Mouse (Mus musculus): ENCODE results near the gene Svs1. TPM values are rescaled to one million over a fixed set of nuclear protein-coding genes. Genes with fewer than 3 reads are reported as not detected.

Svs1 gene
- polyA plus RNA-seq, 1 experiment from 2014 or later: not detected

DNA sequence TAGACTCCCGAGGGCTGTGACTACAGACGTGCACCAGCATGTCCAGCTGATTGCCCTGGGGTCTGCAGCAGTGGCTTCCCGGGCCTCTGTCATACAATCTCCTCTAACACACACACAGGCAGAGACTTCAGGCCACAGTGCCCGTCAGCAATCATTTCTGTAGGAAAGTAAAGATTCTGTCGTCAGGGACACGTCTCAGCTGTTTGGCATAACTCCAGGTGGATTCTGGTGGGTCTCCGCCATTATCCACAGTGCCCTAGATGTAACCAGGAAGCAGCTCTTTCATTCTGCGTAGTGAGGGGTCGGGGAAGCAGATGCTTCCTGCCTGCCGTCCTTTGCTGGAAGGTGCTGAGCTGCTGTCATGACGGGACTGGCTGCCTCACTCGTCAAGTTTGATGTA is 30.5 kb downstream of the Svs1 start:
- Histone ChIP-seq H3K9ac (ENCODE audit: low read length) (no peak overlapping the region), H3K27ac (ENCODE audit: low read depth, low read length) (no peak overlapping the region), H3K4me3 (ENCODE audit: low read depth, low read length) (no peak overlapping the region), H3K36me3 (ENCODE audit: control insufficient read depth, insufficient read depth, low read length) (no peaks in the 10 kb centered on the region), H3K27me3 (ENCODE audit: control insufficient read depth, insufficient read depth, low read length) (no peaks in the 10 kb centered on the region), H3K4me1 (ENCODE audit: control insufficient read depth, insufficient read depth, low read length) (no peaks in the 10 kb centered on the region), H3K4me2 (ENCODE audit: low read depth) (no peak overlapping the region), H3K9me3 (ENCODE audit: control insufficient read depth, low read length) (no peaks in the 10 kb centered on the region)
- DNase-seq (ENCODE audit: low spot score): no peak
- WGBS: 83% methylated on average over 12 of the region's 12 CpGs
- ATAC-seq (ENCODE audit: insufficient read depth, low FRiP score, low TSS enrichment): no peak

DNA sequence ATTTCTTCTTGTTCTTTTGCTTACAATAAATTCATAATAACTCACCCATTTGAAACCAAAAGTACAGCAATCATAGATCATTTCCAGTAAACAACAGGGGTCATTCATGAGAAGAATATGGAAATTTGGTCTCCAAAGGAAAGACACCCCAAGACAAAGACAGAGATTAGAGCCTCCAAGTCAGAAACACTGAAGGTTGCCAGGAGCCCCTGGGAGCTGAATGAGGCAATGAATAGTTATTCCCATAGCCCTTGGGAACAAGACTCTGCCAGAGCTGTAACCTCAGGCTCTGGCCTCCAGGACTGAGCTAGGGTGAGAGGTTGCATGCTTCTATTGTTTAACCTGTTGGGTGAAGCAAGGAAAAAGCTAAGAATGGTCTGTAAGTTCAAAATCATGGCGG is 32.7 kb downstream of the Svs1 start:
- H3K9ac ChIP-seq (ENCODE audit: low read length): no peak overlapping the region
- no peak for ATAC-seq (ENCODE audit: insufficient read depth, low FRiP score, low TSS enrichment)
- no peaks in the 10 kb centered on the region for H3K9me3 ChIP-seq (ENCODE audit: control insufficient read depth, low read length)
- WGBS: 93% methylated on average over 1 of the region's 1 CpGs
- no peak overlapping the region for H3K27ac ChIP-seq (ENCODE audit: low read depth, low read length)
- no peak overlapping the region for H3K4me3 ChIP-seq (ENCODE audit: low read depth, low read length)
- no peaks in the 10 kb centered on the region for H3K27me3 ChIP-seq (ENCODE audit: control insufficient read depth, insufficient read depth, low read length)
- no peak overlapping the region for H3K4me2 ChIP-seq (ENCODE audit: low read depth)
- DNase-seq (ENCODE audit: low spot score): no peak
- H3K36me3 ChIP-seq (ENCODE audit: control insufficient read depth, insufficient read depth, low read length): no peaks in the 10 kb centered on the region
- H3K4me1 ChIP-seq (ENCODE audit: control insufficient read depth, insufficient read depth, low read length): no peaks in the 10 kb centered on the region

- H3K4me2 ChIP-seq (ENCODE audit: low read depth): no peak overlapping the region
- ATAC-seq (ENCODE audit: insufficient read depth, low FRiP score, low TSS enrichment): no peak
- H3K27ac ChIP-seq (ENCODE audit: low read depth, low read length): no peak overlapping the region
Measured at GRCm38 (mm10) chr6:49021141-49022012, 34.7 kb downstream of the Svs1 start.

GRCm38 (mm10) chr6:49022384-49022783 is 35.7 kb downstream of the Svs1 start:
- Histone ChIP-seq H3K27me3 (ENCODE audit: control insufficient read depth, insufficient read depth, low read length) (no peaks in the 10 kb centered on the region), H3K9me3 (ENCODE audit: control insufficient read depth, low read length) (no peaks in the 10 kb centered on the region), H3K9ac (ENCODE audit: low read length) (no peak overlapping the region), H3K4me1 (ENCODE audit: control insufficient read depth, insufficient read depth, low read length) (no peaks in the 10 kb centered on the region), H3K4me3 (ENCODE audit: low read depth, low read length) (no peak overlapping the region), H3K36me3 (ENCODE audit: control insufficient read depth, insufficient read depth, low read length) (no peaks in the 10 kb centered on the region), H3K4me2 (ENCODE audit: low read depth) (no peak overlapping the region), H3K27ac (ENCODE audit: low read depth, low read length) (no peak overlapping the region)
- ATAC-seq (ENCODE audit: insufficient read depth, low FRiP score, low TSS enrichment) (no peak), DNase-seq (ENCODE audit: low spot score) (no peak)
- WGBS: 94% methylated on average over 2 of the region's 2 CpGs

More at GRCm38 (mm10) chr6:49021141-49022012, 34.7 kb downstream of the Svs1 start:
- 54% methylated on average over 14 of the region's 14 CpGs for WGBS
- Histone ChIP-seq H3K4me1 (ENCODE audit: control insufficient read depth, insufficient read depth, low read length) (no peaks in the 10 kb centered on the region), H3K36me3 (ENCODE audit: control insufficient read depth, insufficient read depth, low read length) (no peaks in the 10 kb centered on the region), H3K4me3 (ENCODE audit: low read depth, low read length) (no peak overlapping the region), H3K27me3 (ENCODE audit: control insufficient read depth, insufficient read depth, low read length) (no peaks in the 10 kb centered on the region), H3K9ac (ENCODE audit: low read length) (no peak overlapping the region), H3K9me3 (ENCODE audit: control insufficient read depth, low read length) (no peaks in the 10 kb centered on the region)
- DNase-seq (ENCODE audit: low spot score): no peak

- DNase-seq (ENCODE audit: low spot score) (no peak), ATAC-seq (ENCODE audit: insufficient read depth, low FRiP score, low TSS enrichment) (no peak)
- no peak overlapping the region for H3K4me3 ChIP-seq (ENCODE audit: low read depth, low read length)
- no peaks in the 10 kb centered on the region for H3K27me3 ChIP-seq (ENCODE audit: control insufficient read depth, insufficient read depth, low read length)
- WGBS: 82% methylated on average over 10 of the region's 10 CpGs
- no peaks in the 10 kb centered on the region for H3K4me1 ChIP-seq (ENCODE audit: control insufficient read depth, insufficient read depth, low read length)
- no peaks in the 10 kb centered on the region for H3K36me3 ChIP-seq (ENCODE audit: control insufficient read depth, insufficient read depth, low read length)
- no peak overlapping the region for H3K27ac ChIP-seq (ENCODE audit: low read depth, low read length)
- H3K9ac ChIP-seq (ENCODE audit: low read length): no peak overlapping the region
- H3K4me2 ChIP-seq (ENCODE audit: low read depth): no peak overlapping the region
- H3K9me3 ChIP-seq (ENCODE audit: control insufficient read depth, low read length): no peaks in the 10 kb centered on the region
Measured at GRCm38 (mm10) chr6:49023315-49023714, 36.7 kb downstream of the Svs1 start.

- WGBS: 86% methylated on average over 7 of the region's 7 CpGs
Measured at GRCm38 (mm10) chr6:49025290-49025689, 38.6 kb downstream of the Svs1 start.

DNA sequence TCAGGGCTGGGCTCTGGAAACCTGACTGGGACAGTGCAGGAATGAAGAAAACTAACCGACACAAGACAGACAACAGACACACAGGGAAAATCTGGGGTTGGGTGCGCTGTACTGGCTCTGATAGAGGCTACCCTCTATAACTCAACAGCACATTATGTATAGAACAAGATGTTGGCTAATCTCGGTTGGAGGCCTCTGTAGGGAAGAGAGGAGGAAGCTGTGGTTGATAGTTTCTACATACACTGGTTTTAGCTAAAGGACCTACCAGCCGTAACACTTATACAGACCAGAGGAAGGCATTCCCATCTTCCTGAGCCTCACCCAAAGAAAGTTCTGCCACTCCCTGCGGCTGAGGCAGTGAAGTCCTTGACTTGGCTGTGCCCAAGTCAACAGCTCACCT is 39.8 kb downstream of the Svs1 start:
- Histone ChIP-seq H3K9ac (ENCODE audit: low read length) (no peak overlapping the region), H3K4me1 (ENCODE audit: control insufficient read depth, insufficient read depth, low read length) (no peaks in the 10 kb centered on the region), H3K4me3 (ENCODE audit: low read depth, low read length) (no peak overlapping the region), H3K9me3 (ENCODE audit: control insufficient read depth, low read length) (no peaks in the 10 kb centered on the region), H3K4me2 (ENCODE audit: low read depth) (no peak overlapping the region), H3K27ac (ENCODE audit: low read depth, low read length) (no peak overlapping the region), H3K27me3 (ENCODE audit: control insufficient read depth, insufficient read depth, low read length) (no peaks in the 10 kb centered on the region), H3K36me3 (ENCODE audit: control insufficient read depth, insufficient read depth, low read length) (no peaks in the 10 kb centered on the region)
- 87% methylated on average over 5 of the region's 5 CpGs for WGBS
- ATAC-seq (ENCODE audit: insufficient read depth, low FRiP score, low TSS enrichment) (no peak), DNase-seq (ENCODE audit: low spot score) (no peak)

More at GRCm38 (mm10) chr6:49025290-49025689, 38.6 kb downstream of the Svs1 start:
- Histone ChIP-seq H3K4me1 (ENCODE audit: control insufficient read depth, insufficient read depth, low read length) (no peaks in the 10 kb centered on the region), H3K4me2 (ENCODE audit: low read depth) (no peak overlapping the region), H3K9me3 (ENCODE audit: control insufficient read depth, low read length) (no peaks in the 10 kb centered on the region), H3K27me3 (ENCODE audit: control insufficient read depth, insufficient read depth, low read length) (no peaks in the 10 kb centered on the region), H3K4me3 (ENCODE audit: low read depth, low read length) (no peak overlapping the region), H3K27ac (ENCODE audit: low read depth, low read length) (no peak overlapping the region), H3K9ac (ENCODE audit: low read length) (no peak overlapping the region), H3K36me3 (ENCODE audit: control insufficient read depth, insufficient read depth, low read length) (no peaks in the 10 kb centered on the region)
- no peak for DNase-seq (ENCODE audit: low spot score)
- ATAC-seq (ENCODE audit: insufficient read depth, low FRiP score, low TSS enrichment): no peak

DNA sequence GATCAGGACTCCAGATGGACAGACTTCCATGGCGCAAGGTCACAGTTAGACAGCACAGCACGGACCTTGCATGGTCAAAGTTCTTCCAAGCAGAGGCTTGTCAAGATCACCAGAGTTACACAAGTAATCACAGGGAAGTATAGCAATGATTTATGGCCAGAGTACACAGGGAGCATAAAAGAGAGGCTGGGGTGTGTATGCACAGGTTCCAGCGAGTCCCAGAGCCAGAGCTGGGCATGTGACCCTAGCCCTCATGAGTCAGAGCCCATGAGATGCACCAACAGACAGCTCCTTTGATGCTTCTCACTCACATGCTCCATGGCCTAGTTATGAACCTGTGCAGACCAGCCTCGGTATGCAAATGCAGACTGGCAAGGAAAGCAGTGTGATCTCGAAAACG is 41.4 kb downstream of the Svs1 start:
- H3K27ac ChIP-seq (ENCODE audit: low read depth, low read length): no peak overlapping the region
- 81% methylated on average over 6 of the region's 6 CpGs for WGBS
- no peaks in the 10 kb centered on the region for H3K4me1 ChIP-seq (ENCODE audit: control insufficient read depth, insufficient read depth, low read length)
- no peak overlapping the region for H3K4me2 ChIP-seq (ENCODE audit: low read depth)
- no peak overlapping the region for H3K4me3 ChIP-seq (ENCODE audit: low read depth, low read length)
- H3K27me3 ChIP-seq (ENCODE audit: control insufficient read depth, insufficient read depth, low read length): no peaks in the 10 kb centered on the region
- ATAC-seq (ENCODE audit: insufficient read depth, low FRiP score, low TSS enrichment) (no peak), DNase-seq (ENCODE audit: low spot score) (no peak)
- H3K9ac ChIP-seq (ENCODE audit: low read length): no peak overlapping the region
- no peaks in the 10 kb centered on the region for H3K36me3 ChIP-seq (ENCODE audit: control insufficient read depth, insufficient read depth, low read length)
- H3K9me3 ChIP-seq (ENCODE audit: control insufficient read depth, low read length): no peaks in the 10 kb centered on the region

- H3K9me3 ChIP-seq (ENCODE audit: control insufficient read depth, low read length): no peaks in the 10 kb centered on the region
- no peak overlapping the region for H3K4me2 ChIP-seq (ENCODE audit: low read depth)
- H3K4me3 ChIP-seq (ENCODE audit: low read depth, low read length): no peak overlapping the region
- no peak overlapping the region for H3K27ac ChIP-seq (ENCODE audit: low read depth, low read length)
- DNase-seq (ENCODE audit: low spot score) (no peak), ATAC-seq (ENCODE audit: insufficient read depth, low FRiP score, low TSS enrichment) (no peak)
- H3K36me3 ChIP-seq (ENCODE audit: control insufficient read depth, insufficient read depth, low read length): no peaks in the 10 kb centered on the region
- H3K4me1 ChIP-seq (ENCODE audit: control insufficient read depth, insufficient read depth, low read length): no peaks in the 10 kb centered on the region
- H3K27me3 ChIP-seq (ENCODE audit: control insufficient read depth, insufficient read depth, low read length): no peaks in the 10 kb centered on the region
- WGBS: 86% methylated on average over 3 of the region's 3 CpGs
- no peak overlapping the region for H3K9ac ChIP-seq (ENCODE audit: low read length)
Measured at GRCm38 (mm10) chr6:49028708-49029107, 42.0 kb downstream of the Svs1 start.

Measured in neural tube, embryonic 11.5 days (tissue).